Mouse (Mus musculus): Measurements from ENCODE around the gene Hcst.

DNA sequence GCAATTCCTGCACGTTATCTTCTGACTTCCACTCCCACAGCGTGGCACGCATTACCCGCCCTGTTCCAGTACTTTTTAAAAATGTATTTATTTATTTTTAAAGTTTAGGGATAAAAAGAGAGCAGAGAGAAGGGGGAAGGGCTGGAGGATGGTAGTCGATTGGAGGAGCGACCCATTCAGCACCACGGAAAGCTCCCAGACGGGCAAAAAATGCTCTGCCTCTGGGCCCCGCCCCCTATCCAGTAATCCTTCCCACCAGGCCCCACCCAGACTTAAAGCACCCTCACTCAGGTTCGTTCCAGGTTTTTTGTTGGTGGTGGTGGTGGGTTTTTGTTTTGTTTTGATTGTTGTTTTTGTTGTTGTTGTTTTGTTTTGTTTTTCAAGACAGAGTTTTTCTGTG lies 14.6 kb upstream of the Hcst start:
- TF ChIP-seq ZC3H11A (IDR thresholded peaks at IDR 0.05; ENCODE audit: borderline replicate concordance, low read depth, low read length) (no peak), MAFK (IDR thresholded peaks at IDR 0.05; ENCODE audit: insufficient read depth, low read depth, low read length) (0 out of 2 replicates have a peak, but pooled peaks have one; percentile 16), HCFC1 (IDR thresholded peaks at IDR 0.05; ENCODE audit: borderline replicate concordance, insufficient read depth, low read length) (no peak), CHD2 (IDR thresholded peaks at IDR 0.05; ENCODE audit: low read depth, low read length) (no peak)

Measured in ES-E14 (cell line).